Comparison of ENCODE assay signal across 18 mouse cellular contexts in genomic region chr4:59963405-59964344, GRCm38 (mm10). TPM values are rescaled to one million over a fixed set of nuclear protein-coding genes. Genes with fewer than 3 reads are reported as not detected.
"Had no signal": no experiment of that assay in that cellular context is flagged by ENCODE, and none has a peak within 500 bp of the region (broad histone marks: within the 10 kb centered on the region; RNA-seq: fewer than 3 reads in every experiment).

TSS of gene Mup6 (plus strand) at chr4:59964294.

- H3K27me3 ChIP-seq: limb, embryonic 12.5 days; liver, embryonic 13.5 days; lung, embryonic 15.5 days; megakaryocyte, embryonic 14.5 days; midbrain, embryonic 12.5 days had no signal

- H3K4me3 ChIP-seq: layer of hippocampus, adult 2 months; limb, embryonic 12.5 days; liver, embryonic 13.5 days; lung, embryonic 15.5 days; megakaryocyte, embryonic 14.5 days; midbrain, embryonic 12.5 days had no signal

- H3K27ac ChIP-seq: layer of hippocampus, adult 2 months; limb, embryonic 12.5 days; liver, embryonic 13.5 days; lung, embryonic 15.5 days; macrophage; midbrain, embryonic 12.5 days; stomach, postnatal 0 days had no signal

- H3K9me3 ChIP-seq: limb, embryonic 12.5 days; liver, embryonic 13.5 days; lung, embryonic 15.5 days; megakaryocyte, embryonic 14.5 days; midbrain, embryonic 12.5 days had no signal

- H3K4me1 ChIP-seq: limb, embryonic 12.5 days; liver, embryonic 13.5 days; lung, embryonic 15.5 days; megakaryocyte, embryonic 14.5 days; midbrain, embryonic 12.5 days had no signal

- H3K9ac ChIP-seq: limb, embryonic 12.5 days; liver, embryonic 13.5 days; liver, postnatal 0 days; lung, embryonic 15.5 days; midbrain, embryonic 12.5 days had no signal

- H3K4me2 ChIP-seq: limb, embryonic 12.5 days; liver, embryonic 13.5 days; lung, embryonic 15.5 days; midbrain, embryonic 12.5 days had no signal

- H3K36me3 ChIP-seq: limb, embryonic 12.5 days; liver, embryonic 13.5 days; lung, embryonic 15.5 days; midbrain, embryonic 12.5 days had no signal

- DNase-seq: kidney, postnatal 10 days; kidney, postnatal 4 days; liver; liver, embryonic 13.5 days; liver, postnatal 0 days; lung, postnatal 14 days had no signal

RNA-seq across cellular contexts. Expression of gene Mup6, which starts in this region (rescaled TPM):
- total RNA-seq: layer of hippocampus, adult 2 months; layer of hippocampus, postnatal 10 days; left cerebral cortex, postnatal 36 days; midbrain, postnatal 0 days had no signal
- polyA plus RNA-seq: limb, embryonic 12.5 days; liver, embryonic 13.5 days; liver, postnatal 0 days; lung, embryonic 15.5 days; macrophage; midbrain, embryonic 12.5 days; neural tube, embryonic 14.5 days; stomach, postnatal 0 days; urinary bladder, adult 2 months had no signal
